Mouse (Mus musculus): ENCODE measurements around the gene Brd1.
A peak's percentile ranks its signal among the peaks of the same experiment; 100 is the strongest.

- TF ChIP-seq EP300 (IDR thresholded peaks at IDR 0.05) (no peak), CTCF (IDR thresholded peaks at IDR 0.05) (peak; percentile 68)
Observed at GRCm38 (mm10) chr15:88716350-88716749, 17.7 kb downstream of the Brd1 start.
